Mouse (Mus musculus) adrenal gland, postnatal 4 days (tissue): Measurements from ENCODE around the gene Syk. TPM values are rescaled to one million over a fixed set of nuclear protein-coding genes. Genes with fewer than 3 reads are reported as not detected.

Source experiments
- DNase-seq, 2 experiments: peaks; one replicate each; pipeline ENCODE4 v3.0.0; 2021 to 2022; ENCODE audit warnings: low spot score in 2 of 2, mixed read lengths in 2 of 2
- total RNA-seq, 2 experiments: library from RNA; stranded (reverse); gene quantifications; 2 replicates each; pipeline ENCODE4 v1.2.3; 2021

The Syk gene
- total RNA-seq, 2 experiments from 2014 or later, result 6.9 to 8.7 TPM

GRCm38 (mm10) chr13:52694857-52695256, 111.9 kb downstream of the Syk start:
- DNase-seq, result no peak

Other genes starting within 250 kb of the Syk start
- gene Diras2, start 51.9 kb upstream of the Syk start, total RNA-seq, result 1 to 10 TPM; 8.5 to 9.8 TPM